Mouse (Mus musculus) heart, postnatal 36 days (tissue): ENCODE results near the gene Mccc1. TPM values are rescaled to one million over a fixed set of nuclear protein-coding genes. Genes with fewer than 3 reads are reported as not detected.

ENCODE experiments used
- DNase-seq, 2 experiments: peaks; one replicate each; pipeline ENCODE4 v3.0.0; 2021 to 2022
- intact Hi-C: fragments of 180-260 bp; cut with DNase I; formaldehyde crosslinking; loops from one replicate; pipeline ENCODE4 v1.15.1; 2025
- total RNA-seq, 2 experiments: library from RNA; stranded (reverse); gene quantifications; 2 replicates each; pipeline ENCODE4 v1.2.3; 2021

Gene Mccc1
- total RNA-seq, 2 experiments from 2014 or later = 91.8 to 92.6 TPM

DNA sequence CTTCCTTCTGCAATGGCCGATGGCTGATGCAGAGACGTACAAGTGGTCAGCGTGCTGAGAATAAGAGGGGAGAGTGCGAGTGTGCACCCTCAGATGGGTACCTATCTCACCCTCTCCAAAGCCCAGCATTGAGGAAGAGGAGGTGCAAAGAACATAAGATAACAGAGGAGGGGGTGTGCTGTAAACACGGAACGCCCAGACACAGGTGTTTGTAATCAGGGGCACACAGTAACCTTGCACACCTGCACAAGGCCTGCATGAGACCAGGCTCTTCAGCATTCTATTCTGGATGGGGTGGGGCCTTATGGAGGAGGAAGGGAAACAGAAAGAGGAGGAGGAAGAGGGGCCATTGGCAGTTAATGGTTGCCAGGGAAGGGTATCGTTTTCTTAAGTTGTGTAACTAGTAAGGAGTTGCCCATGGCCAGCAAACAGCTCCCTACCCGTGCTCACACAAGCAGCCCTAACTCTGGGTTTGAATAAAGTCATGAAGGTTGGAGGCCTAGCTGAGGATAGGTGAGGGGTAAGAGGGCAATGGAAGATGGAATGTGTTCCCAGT, 33.0 kb downstream of the Mccc1 start:
- no peak for DNase-seq

GRCm38 (mm10) chr3:35966493-35966892, 34.0 kb downstream of the Mccc1 start:
- DNase-seq = no peak
- intact Hi-C loops = no loop called here

More for the DNA sequence above, 33.0 kb downstream of the Mccc1 start:
- intact Hi-C loops = no loop called here

DNA sequence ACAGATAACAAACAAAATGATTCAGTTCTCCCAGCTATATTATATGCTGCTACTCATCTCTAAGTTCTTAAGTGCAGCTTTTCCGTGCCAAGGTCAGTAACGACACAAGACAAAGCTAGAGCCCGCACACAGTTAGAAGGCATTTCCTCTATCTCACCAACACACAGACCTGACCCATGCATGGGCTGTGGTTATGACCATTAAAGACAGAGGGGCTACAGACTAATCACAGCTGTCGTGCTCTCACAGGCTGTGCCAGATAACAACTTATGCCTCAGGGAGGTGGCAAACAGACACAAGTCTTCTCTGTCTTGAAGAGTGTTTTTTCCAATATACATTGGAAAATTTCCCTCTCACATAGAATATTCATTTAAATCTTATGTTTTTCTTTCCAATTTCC, 35.5 kb downstream of the Mccc1 start:
- no peak for DNase-seq
- intact Hi-C loops = no loop called here

GRCm38 (mm10) chr3:35963921-35964320, 36.6 kb downstream of the Mccc1 start:
- no peak for DNase-seq
- intact Hi-C loops = no loop called here

- intact Hi-C loops = no loop called here
- no peak for DNase-seq
Measured at GRCm38 (mm10) chr3:35963401-35963800, 37.1 kb downstream of the Mccc1 start.

- intact Hi-C loops = no loop called here
Measured at GRCm38 (mm10) chr3:35962967-35963366, 37.5 kb downstream of the Mccc1 start.

DNA sequence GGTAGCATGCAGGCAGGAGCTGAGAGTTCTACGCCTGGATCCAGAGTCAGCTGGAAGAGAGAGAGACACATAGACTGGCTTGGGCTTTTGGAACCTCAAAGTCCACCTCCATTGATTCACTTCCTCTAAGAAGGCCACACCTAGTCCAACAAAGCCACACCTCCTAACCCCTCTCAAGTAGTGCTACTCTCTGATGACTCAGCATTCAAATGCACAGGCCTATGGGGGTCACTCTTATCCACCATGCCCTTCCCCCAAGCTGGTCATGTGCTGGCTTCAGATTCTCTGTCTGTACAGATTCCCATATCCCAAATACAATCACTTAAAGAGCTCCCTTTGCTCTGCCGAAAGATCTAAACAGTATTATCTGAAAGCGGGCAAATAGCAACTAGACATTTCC, 43.2 kb downstream of the Mccc1 start:
- no peak for DNase-seq
- intact Hi-C loops = no loop called here

More at GRCm38 (mm10) chr3:35962967-35963366, 37.5 kb downstream of the Mccc1 start:
- DNase-seq = no peak

- intact Hi-C loops = no loop called here
- DNase-seq = no peak
Measured at GRCm38 (mm10) chr3:35954901-35955575, 45.4 kb downstream of the Mccc1 start.

- intact Hi-C loops = no loop called here
- DNase-seq = no peak
Measured at GRCm38 (mm10) chr3:35953816-35954215, 46.7 kb downstream of the Mccc1 start.

DNA sequence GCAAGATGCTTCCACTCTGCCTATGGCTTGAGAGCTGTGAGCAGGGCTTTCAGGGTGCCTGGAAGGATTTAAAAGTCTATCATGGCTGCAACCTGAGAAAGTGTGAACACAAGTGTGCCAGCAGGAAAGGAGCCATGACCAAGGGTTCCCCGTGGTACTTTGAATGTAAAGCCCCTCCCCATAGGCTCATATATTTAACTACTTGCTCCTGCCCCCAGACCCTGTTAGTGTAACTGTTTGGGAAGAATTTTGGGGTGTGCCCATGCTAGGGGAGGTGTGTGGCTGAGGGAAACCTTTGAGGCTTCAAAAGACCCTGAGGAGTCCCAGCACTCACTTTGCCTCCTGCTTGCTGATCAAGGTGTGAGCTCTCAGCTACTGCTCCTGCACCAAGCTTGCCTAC, 47.3 kb downstream of the Mccc1 start:
- DNase-seq = no peak
- intact Hi-C loops = no loop called here

GRCm38 (mm10) chr3:35948197-35948596, 52.3 kb downstream of the Mccc1 start:
- intact Hi-C loops = no loop called here
- no peak for DNase-seq

DNA sequence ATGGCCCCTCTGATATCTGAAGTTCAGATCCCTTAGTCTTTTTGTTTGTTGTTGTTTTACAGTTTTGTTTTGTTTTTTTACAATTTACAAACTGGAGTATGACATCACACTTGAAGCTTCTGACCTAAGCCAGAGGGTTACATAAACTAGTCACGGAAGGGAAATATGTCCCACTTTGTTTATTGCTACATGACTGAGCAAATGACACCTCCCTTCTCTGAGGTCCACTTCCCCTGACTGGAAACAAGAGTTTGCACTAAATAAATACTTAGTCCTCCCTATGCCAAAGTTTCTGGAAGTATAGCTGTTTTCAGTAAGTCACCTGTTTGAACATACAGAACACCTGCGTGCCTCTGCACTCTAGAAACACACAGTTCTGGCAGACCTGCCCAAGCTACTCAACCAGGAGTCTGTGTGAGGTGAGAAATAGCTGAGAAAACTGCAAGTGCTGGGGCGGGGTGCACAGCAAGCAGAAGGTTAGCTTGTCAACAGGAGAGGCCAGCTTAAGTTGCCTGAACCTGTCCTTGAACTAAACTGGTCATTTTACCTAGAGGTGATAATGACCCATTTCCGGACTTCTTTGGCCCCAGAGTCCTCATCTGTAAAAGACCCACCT, 59.9 kb downstream of the Mccc1 start:
- intact Hi-C loops = no loop called here
- DNase-seq = no peak

- intact Hi-C loops = no loop called here
- DNase-seq = no peak
Measured at GRCm38 (mm10) chr3:35940047-35940446, 60.4 kb downstream of the Mccc1 start.

GRCm38 (mm10) chr3:35937345-35937744, 63.1 kb downstream of the Mccc1 start, which contains the start of gene Dcun1d1:
Gene Dcun1d1 (minus strand): TSS chr3:35937445.
- intact Hi-C loops = no loop called here
- DNase-seq = no peak

- no peak for DNase-seq
- intact Hi-C loops = loop anchor here (2.0 kb wide), 2 partner anchors 67 to 179 kb away; partner anchors contain the start of genes Atp11b and Mccc1
Measured at GRCm38 (mm10) chr3:35933405-35933777, 67.1 kb downstream of the Mccc1 start.

DNA sequence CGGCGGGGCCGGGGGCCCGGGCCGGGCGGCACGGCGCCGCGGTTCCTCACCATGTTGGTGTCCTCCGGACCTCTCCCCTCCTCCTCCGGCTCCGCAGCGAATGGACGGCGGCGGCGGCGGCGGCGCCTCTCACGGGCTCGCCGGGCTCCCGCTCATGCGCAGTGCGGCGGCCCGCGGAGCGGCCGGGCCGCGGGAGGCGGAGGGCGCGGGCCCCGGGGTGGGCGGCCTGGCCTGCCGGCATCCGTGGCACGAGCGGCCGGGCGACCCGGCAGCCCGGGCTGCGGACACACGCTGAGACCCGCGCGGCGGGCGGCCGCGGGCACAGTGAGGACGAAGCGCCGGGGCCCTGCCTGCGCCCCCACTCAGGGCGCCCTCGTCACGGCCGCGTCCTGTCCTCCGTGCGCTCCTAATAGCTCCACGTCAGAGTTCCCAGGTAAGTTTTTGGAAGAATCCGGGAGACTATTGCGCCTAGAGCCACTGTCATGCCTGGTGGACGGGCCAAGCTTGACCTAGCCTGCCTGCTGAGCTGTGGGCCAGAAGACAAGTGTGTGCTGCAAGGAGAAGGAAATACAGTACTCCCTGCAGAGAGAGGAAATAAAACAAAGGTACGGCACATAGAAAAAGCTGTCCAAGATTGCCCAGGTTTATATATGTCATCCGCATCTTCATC, 67.6 kb downstream of the Mccc1 start:
- peak; percentile 83 to 89 for DNase-seq
- intact Hi-C loops = loop anchor here (2.0 kb wide), 2 partner anchors 68 to 178 kb away; partner anchors contain the start of genes Atp11b and Mccc1

GRCm38 (mm10) chr3:35931896-35932727, 68.4 kb downstream of the Mccc1 start:
- intact Hi-C loops = loop anchor here (2.0 kb wide), 2 partner anchors 69 to 177 kb away; partner anchors contain the start of genes Atp11b and Mccc1
- DNase-seq = peak; percentile 51 to 73

GRCm38 (mm10) chr3:35931359-35931758, 69.1 kb downstream of the Mccc1 start:
- intact Hi-C loops = no loop called here
- DNase-seq = no peak

- no peak for DNase-seq
- intact Hi-C loops = no loop called here
Measured at GRCm38 (mm10) chr3:35929831-35930230, 70.6 kb downstream of the Mccc1 start.

GRCm38 (mm10) chr3:35929406-35929805, 71.1 kb downstream of the Mccc1 start:
- no peak for DNase-seq

More at GRCm38 (mm10) chr3:35929406-35929805, 71.1 kb downstream of the Mccc1 start:
- intact Hi-C loops = no loop called here
